Mouse (Mus musculus) intestine, embryonic 16.5 days (tissue): ENCODE results near the gene Plekhh1. TPM values are rescaled to one million over a fixed set of nuclear protein-coding genes. Genes with fewer than 3 reads are reported as not detected.
"Not testable (repeated sequence)": the region's sequence is repeated elsewhere in the genome, so short reads cannot be mapped to it uniquely, and the experiment has no call there.

Source experiments
- ATAC-seq: fragments of 200-750 bp; cut with Nextera tagmentation; 2 replicates; pipeline ENCODE4 v1.8.0; 2017; ENCODE audit warnings: moderate TSS enrichment, moderate library complexity
- H3K27ac ChIP-seq: fragments of 300-500 bp; sonication (generic); 2 replicates; pipeline ENCODE4 v1.5.1; 2014; ENCODE audit warnings: mild to moderate bottlenecking, low read length
- H3K27me3 ChIP-seq: fragments of 300-500 bp; sonication (generic); replicated peaks from 2 replicates; pipeline ENCODE4 v1.6.1; 2014; ENCODE audit warnings: low read length, control low read depth, mixed read lengths; ENCODE audit not compliant: control insufficient read depth, insufficient read depth
- H3K36me3 ChIP-seq: fragments of 300-500 bp; sonication (generic); 2 replicates; pipeline ENCODE4 v1.6.1; 2014; ENCODE audit warnings: low read length, control low read depth; ENCODE audit not compliant: control insufficient read depth, insufficient read depth
- H3K4me1 ChIP-seq: fragments of 300-500 bp; sonication (generic); 2 replicates; pipeline ENCODE4 v1.6.1; 2014; ENCODE audit warnings: low read length, control low read depth, mixed read lengths; ENCODE audit not compliant: control insufficient read depth, insufficient read depth
- H3K4me2 ChIP-seq: fragments of 300-500 bp; sonication (generic); 2 replicates; pipeline ENCODE4 v1.6.1; 2014; ENCODE audit warnings: low read depth, low read length, control low read depth
- H3K4me3 ChIP-seq: fragments of 300-500 bp; sonication (generic); 2 replicates; pipeline ENCODE4 v1.5.1; 2014; ENCODE audit warnings: mild to moderate bottlenecking, low read length
- H3K9ac ChIP-seq: fragments of 300-500 bp; sonication (generic); 2 replicates; pipeline ENCODE4 v1.6.1; 2014; ENCODE audit warnings: low read depth, low read length
- H3K9me3 ChIP-seq: fragments of 300-500 bp; sonication (generic); 2 replicates; pipeline ENCODE4 v1.6.1; 2016; ENCODE audit warnings: low read length, control low read depth; ENCODE audit not compliant: control insufficient read depth
- WGBS: fragments of 180-500 bp; shearing (Covaris S2); extraction: QIAGEN DNeasy Blood & Tissue Kit; methylation state at CpG from one replicate; pipeline ENCODE4 v1.1.7; 2014; 5-methylcytosine and 5-hydroxymethylcytosine counted together
- polyA plus RNA-seq: library from polyadenylated mRNA; unstranded; fragments of >200 nt; fragmentation: Nextera tagmentation; extraction: Ambion mirVana; gene quantifications from 2 replicates; pipeline ENCODE4 v1.2.1, GENCODE M21; 2015

Plekhh1 gene
- polyA plus RNA-seq, 1 experiment from 2014 or later = 7.5 TPM

DNA sequence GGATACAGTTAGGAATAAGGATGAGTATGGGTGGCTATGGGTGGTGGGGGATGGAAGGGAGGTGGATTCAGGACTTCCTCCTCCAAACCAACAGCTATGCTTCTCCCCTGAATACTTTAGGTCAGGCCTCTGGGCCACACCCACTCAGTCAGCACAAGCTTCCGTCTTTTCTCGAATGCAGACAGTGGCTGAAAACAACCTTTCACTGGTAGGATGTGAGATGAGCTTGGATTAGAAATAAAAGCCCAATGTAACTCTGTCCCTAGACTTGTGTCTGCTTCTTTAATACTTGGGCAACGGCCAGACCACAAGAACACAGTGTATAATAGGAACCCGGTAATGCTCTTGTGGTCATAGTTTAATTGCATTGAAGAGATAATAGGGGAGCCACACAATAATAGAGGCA, 11.0 kb upstream of the Plekhh1 start:
- Histone ChIP-seq H3K4me1 (no peaks in the 10 kb centered on the region), H3K27me3 (no peaks in the 10 kb centered on the region), H3K4me3 (no peak overlapping the region), H3K4me2 (no peak overlapping the region), H3K9ac (no peak overlapping the region), H3K9me3 (no peaks in the 10 kb centered on the region), H3K27ac (no peak overlapping the region), H3K36me3 (no peaks in the 10 kb centered on the region)
- 49% methylated on average over 4 of the region's 4 CpGs for WGBS
- no peak for ATAC-seq

DNA sequence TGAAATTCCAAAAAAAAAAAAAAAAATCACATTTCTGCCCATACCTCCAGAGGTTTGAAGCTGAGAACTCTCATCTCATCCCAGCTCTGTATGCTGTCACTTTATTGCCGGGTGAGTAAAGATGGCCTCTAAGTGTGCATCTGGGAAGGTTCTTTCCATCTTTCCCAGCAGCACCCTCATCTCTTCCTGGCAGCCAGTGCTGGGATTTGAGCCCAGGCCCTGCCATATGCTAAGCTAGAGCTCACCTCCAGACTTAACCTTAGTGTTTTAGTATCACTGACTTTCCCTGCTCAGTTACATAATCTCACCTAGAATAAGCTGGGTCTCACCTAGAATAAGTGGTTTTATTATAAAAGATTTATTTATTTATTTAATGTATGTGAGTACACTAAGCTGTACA, 7.1 kb upstream of the Plekhh1 start:
- Histone ChIP-seq H3K36me3 (no peaks in the 10 kb centered on the region), H3K27ac (no peak overlapping the region), H3K4me3 (no peak overlapping the region), H3K4me2 (no peak overlapping the region), H3K4me1 (no peaks in the 10 kb centered on the region), H3K27me3 (no peaks in the 10 kb centered on the region), H3K9ac (no peak overlapping the region), H3K9me3 (no peaks in the 10 kb centered on the region)
- 97% methylated on average over 1 of the region's 1 CpGs for WGBS
- ATAC-seq = no peak

DNA sequence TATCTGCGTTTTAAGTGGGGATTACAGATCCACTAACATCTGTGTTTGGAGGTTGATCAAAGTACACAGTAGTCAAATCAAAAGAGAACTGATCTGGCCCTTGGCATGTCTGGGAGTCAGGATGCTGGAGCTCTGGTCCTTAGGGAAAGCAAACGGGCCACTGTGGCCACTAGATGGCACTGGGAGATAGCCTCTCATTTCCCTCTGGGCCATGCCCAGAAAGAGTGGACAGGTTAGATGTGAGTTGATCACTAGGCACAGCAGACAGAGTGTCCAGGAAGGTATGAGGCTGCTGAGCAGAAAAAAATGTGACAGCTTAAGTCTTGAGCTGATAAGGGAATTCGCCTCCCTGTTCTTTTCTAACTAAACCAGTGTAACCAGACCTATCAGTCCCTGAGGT, 6.1 kb upstream of the Plekhh1 start:
- H3K9me3 ChIP-seq = no peaks in the 10 kb centered on the region
- H3K4me3 ChIP-seq = no peak overlapping the region
- H3K4me2 ChIP-seq = no peak overlapping the region
- H3K27ac ChIP-seq = no peak overlapping the region
- 11% methylated on average over 3 of the region's 3 CpGs for WGBS
- no peaks in the 10 kb centered on the region for H3K36me3 ChIP-seq
- H3K4me1 ChIP-seq = no peaks in the 10 kb centered on the region
- H3K9ac ChIP-seq = no peak overlapping the region
- H3K27me3 ChIP-seq = no peaks in the 10 kb centered on the region
- peak; percentile 71 for ATAC-seq

DNA sequence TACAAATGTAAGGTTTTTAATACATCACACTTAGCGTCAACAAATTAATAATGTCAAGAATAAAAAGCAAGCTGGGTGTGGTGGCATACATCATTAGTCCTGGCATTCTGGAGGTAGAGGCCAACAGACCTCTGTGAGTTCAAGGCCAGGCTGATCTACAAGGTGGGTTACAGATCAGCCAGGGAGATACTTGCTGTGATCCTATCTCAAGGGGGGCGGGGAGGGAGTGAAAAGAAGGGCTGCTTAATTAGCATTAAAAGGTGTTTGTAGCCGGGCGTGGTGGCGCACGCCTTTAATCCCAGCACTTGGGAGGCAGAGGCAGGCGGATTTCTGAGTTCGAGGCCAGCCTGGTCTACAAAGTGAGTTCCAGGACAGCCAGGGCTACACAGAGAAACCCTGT, 1.4 kb upstream of the Plekhh1 start:
- WGBS = 91% methylated on average over 8 of the region's 8 CpGs
- H3K4me1 ChIP-seq, ATAC-seq, H3K4me3 ChIP-seq, H3K27ac ChIP-seq, H3K9me3 ChIP-seq, H3K27me3 ChIP-seq, H3K4me2 ChIP-seq, H3K9ac ChIP-seq, H3K36me3 ChIP-seq: not testable (repeated sequence)

DNA sequence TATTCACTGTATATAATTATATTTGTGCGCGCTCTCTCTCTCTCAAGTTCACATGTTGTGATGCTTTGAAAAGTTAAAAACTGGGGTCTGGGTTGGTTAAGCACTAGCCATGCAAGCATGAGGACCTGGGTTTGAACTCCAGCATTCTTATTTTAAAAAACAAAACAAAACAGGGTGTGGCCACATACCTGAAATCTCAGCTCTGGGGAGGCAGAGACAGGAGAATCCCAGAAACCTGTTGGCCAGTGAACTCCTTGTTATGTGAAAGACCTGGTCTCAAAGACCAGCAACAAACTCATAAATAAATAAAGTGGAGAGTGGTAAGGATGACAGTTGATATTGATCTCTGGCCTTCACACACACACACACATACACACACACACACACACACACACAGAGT, 5.4 kb downstream of the Plekhh1 start:
- Histone ChIP-seq H3K4me2 (no peak overlapping the region), H3K4me1 (0 out of 2 replicates have a peak, but pooled peaks cover 5% of the 10 kb centered on the region), H3K27me3 (no peaks in the 10 kb centered on the region), H3K9me3 (no peaks in the 10 kb centered on the region), H3K9ac (no peak overlapping the region), H3K27ac (no peak overlapping the region), H3K36me3 (no peaks in the 10 kb centered on the region), H3K4me3 (no peak overlapping the region)
- ATAC-seq = no peak
- 97% methylated on average over 2 of the region's 2 CpGs for WGBS

DNA sequence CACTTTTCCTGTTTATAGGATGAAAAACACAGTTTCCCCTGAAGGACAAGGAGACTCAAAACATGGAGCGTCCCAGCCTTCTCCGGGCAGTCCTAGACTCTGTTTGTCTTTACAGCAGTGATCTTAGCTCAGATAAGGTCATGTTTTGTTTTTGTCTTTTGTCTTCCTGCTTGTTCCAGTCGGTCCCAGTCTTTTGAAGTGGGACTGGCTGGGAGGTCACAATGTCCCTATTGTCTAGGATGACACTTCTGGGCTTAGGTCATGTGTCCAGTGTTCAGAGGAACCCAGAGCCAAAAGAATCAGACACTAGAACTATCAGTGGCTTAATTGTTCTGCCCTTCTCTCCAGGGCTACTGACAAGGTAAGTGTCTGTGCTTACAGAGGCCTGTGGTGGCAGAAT, 6.4 kb downstream of the Plekhh1 start:
- Histone ChIP-seq H3K9ac (no peak overlapping the region), H3K4me3 (no peak overlapping the region), H3K36me3 (no peaks in the 10 kb centered on the region), H3K27me3 (no peaks in the 10 kb centered on the region), H3K4me1 (no peaks in the 10 kb centered on the region), H3K4me2 (no peak overlapping the region), H3K9me3 (no peaks in the 10 kb centered on the region), H3K27ac (no peak overlapping the region)
- ATAC-seq = no peak
- WGBS = 28% methylated on average over 3 of the region's 3 CpGs

DNA sequence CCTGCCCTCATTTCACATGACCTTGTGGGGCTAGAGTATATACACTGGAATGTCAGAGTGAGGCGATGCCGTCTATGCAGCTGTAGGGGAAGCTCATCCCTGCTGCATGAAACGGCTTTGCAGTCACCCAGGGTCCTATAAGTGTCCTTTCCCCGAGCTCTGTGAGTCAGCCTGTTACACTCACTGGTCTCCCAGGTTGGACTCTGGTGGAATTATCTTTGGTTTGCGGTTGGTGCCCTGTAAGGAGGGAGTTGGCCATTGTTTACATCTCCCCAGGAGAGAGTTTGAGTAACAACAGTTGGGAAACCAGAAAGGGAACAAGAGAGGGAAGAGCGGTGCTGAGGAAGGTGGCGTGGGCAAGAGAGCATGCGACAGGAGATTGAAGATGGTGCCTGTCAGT, 10.7 kb downstream of the Plekhh1 start:
- peak overlapping the region; percentile 32 for H3K4me2 ChIP-seq
- no peak for ATAC-seq

DNA sequence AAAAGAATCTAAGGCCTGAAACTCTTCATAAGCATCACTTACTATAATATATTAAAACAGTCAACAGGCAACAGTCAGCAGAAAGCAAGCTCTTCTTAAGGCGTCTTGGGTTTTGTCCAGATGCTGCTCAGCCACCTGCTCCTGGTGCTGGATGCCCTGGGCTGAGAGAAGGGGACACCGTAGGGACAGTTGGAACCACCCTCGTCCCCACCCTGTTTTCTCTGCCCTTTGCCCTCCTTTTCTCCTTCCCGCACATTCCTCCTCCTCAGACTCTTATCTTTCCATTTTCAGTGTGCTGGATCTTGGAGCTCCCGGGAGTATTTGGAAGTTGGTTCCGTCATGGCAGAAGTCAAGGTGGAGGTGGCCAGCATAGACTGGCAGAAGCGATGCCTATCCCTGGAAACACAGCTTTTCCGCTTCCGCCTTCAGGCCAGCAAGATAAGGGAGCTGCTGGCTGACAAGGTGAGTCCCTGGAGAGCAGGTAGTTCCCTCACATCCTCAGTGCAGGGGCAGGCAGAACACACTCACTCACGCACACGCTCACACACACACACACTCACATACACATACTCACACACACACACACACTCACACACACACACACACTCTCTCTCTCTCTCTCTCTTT, 11.4 kb downstream of the Plekhh1 start:
- Histone ChIP-seq H3K4me1 (0 out of 2 replicates have a peak, but pooled peaks cover 4% of the 10 kb centered on the region), H3K36me3 (peaks cover 9% of the 10 kb centered on the region; the same call in 1 of the 2 replicates), H3K27me3 (no peaks in the 10 kb centered on the region), H3K4me2 (peak overlapping the region; percentile 32), H3K4me3 (peak overlapping the region; percentile 23), H3K9ac (no peak overlapping the region; the same call in 1 of the 2 replicates), H3K9me3 (no peaks in the 10 kb centered on the region), H3K27ac (peak overlapping the region; percentile 86)
- whole genome bisulfite sequencing = 68% methylated on average over 11 of the region's 11 CpGs
- peak; percentile 53 for ATAC-seq

More for the DNA sequence above, 10.7 kb downstream of the Plekhh1 start:
- WGBS = 53% methylated on average over 8 of the region's 8 CpGs
- H3K9ac ChIP-seq = no peak overlapping the region
- H3K4me1 ChIP-seq = 0 out of 2 replicates have a peak, but pooled peaks cover 4% of the 10 kb centered on the region
- no peaks in the 10 kb centered on the region for H3K27me3 ChIP-seq
- peak overlapping the region; percentile 17; the same call in 1 of the 2 replicates for H3K27ac ChIP-seq
- H3K9me3 ChIP-seq = no peaks in the 10 kb centered on the region
- peaks cover 6% of the 10 kb centered on the region; the same call in 1 of the 2 replicates for H3K36me3 ChIP-seq
- no peak overlapping the region for H3K4me3 ChIP-seq

DNA sequence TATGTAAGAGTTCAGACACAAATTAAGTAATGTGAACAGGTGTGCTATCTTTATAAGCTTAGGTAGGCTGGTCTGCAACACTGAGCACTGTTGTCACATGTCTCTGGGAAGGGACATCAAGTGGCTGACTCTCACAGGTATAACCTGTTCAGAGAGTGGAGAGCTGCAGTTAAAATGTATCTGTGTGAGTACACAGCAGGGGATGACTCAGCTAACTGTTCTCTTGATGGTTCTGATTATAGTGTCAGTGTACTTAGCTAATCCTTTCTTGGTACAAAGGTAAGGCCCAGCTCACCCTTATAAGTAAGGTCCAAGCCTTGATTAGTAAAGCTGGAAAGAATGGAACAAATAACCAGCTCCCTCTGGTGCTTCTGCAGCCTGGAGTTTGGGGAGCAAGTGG, 12.5 kb downstream of the Plekhh1 start:
- Histone ChIP-seq H3K4me2 (no peak overlapping the region), H3K36me3 (peaks cover 9% of the 10 kb centered on the region), H3K9me3 (no peaks in the 10 kb centered on the region), H3K27ac (peak overlapping the region; percentile 86), H3K9ac (no peak overlapping the region), H3K4me1 (0 out of 2 replicates have a peak, but pooled peaks cover 4% of the 10 kb centered on the region), H3K27me3 (no peaks in the 10 kb centered on the region), H3K4me3 (no peak overlapping the region)
- ATAC-seq = peak; percentile 94

DNA sequence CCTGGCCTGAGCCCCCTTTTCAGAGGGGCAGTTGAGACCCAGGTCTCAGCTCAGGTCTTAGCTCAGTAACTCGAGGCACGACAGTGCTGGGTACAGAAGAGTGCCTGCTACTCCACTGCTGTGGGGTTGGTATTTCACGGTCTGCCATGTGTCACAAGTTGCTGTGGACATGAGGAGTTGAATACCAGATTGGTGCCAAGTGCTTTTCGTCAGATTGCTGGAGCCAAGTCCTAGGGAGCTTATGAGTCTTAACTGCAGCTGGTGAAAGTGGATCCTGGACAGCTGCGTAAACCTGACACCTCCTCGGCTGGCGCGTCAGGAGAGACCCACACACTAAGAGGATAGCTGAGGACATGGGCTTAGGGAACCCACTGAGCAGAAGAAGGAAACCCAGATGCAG, 15.7 kb downstream of the Plekhh1 start:
- H3K27me3 ChIP-seq = no peaks in the 10 kb centered on the region
- H3K27ac ChIP-seq = no peak overlapping the region
- H3K4me3 ChIP-seq = no peak overlapping the region
- peaks cover 9% of the 10 kb centered on the region for H3K36me3 ChIP-seq
- H3K4me1 ChIP-seq = 0 out of 2 replicates have a peak, but pooled peaks cover 4% of the 10 kb centered on the region
- WGBS = 84% methylated on average over 8 of the region's 8 CpGs
- no peak for ATAC-seq
- no peaks in the 10 kb centered on the region for H3K9me3 ChIP-seq
- H3K4me2 ChIP-seq = no peak overlapping the region
- no peak overlapping the region for H3K9ac ChIP-seq
